Mouse (Mus musculus) CH12.LX (cell line): Measurements from ENCODE around the gene Plcg2. TPM values are rescaled to one million over a fixed set of nuclear protein-coding genes. Genes with fewer than 3 reads are reported as not detected.

Experiments
- DNase-seq: peaks from one replicate; pipeline ENCODE4 v3.0.0-alpha.2; 2013; ENCODE audit errors: extremely low read depth
- H3K27ac ChIP-seq: 2 replicates; pipeline ENCODE4 v1.5.1; 2012; ENCODE audit warnings: low read depth, mild to moderate bottlenecking, control low read depth, moderate library complexity; ENCODE audit not compliant: insufficient read depth
- H3K27me3 ChIP-seq: replicated peaks from 2 replicates; pipeline ENCODE3; 2012; ENCODE audit warnings: inconsistent platforms
- H3K36me3 ChIP-seq, 2 experiments: replicated peaks in 1 of 2; 2 replicates each; pipeline versions ENCODE3 to v1.6.1; 2012; ENCODE audit warnings: inconsistent platforms in 1 of 2, low read length in 1 of 2, mild to moderate bottlenecking in 1 of 2, mixed read lengths in 1 of 2, moderate library complexity in 1 of 2; ENCODE audit not compliant: control insufficient read depth in 1 of 2, insufficient read depth in 1 of 2
- H3K4me1 ChIP-seq, 2 experiments: 2 replicates each; pipeline ENCODE4 v1.6.1; 2012; ENCODE audit warnings: inconsistent platforms in 1 of 2, moderate library complexity in 1 of 2; ENCODE audit not compliant: insufficient read depth in 2 of 2, control insufficient read depth in 1 of 2
- H3K4me2 ChIP-seq: 2 replicates; pipeline ENCODE4 v1.6.1; 2012; ENCODE audit warnings: low read depth, mild to moderate bottlenecking, control low read depth; ENCODE audit not compliant: poor library complexity, insufficient read depth, severe bottlenecking
- H3K4me3 ChIP-seq, 3 experiments: fragments of 150-350 bp in 1 of 3; sonication (generic) in 1 of 3; replicated peaks in 1 of 3; 2 replicates each; pipeline versions ENCODE3 to v1.5.1; 2011 to 2012; ENCODE audit warnings: low read depth in 2 of 3, low read length in 2 of 3, mild to moderate bottlenecking in 2 of 3, moderate library complexity in 2 of 3, control low read depth in 1 of 3, improper control_type of control experiment in 1 of 3, inconsistent platforms in 1 of 3, mixed read lengths in 1 of 3; ENCODE audit not compliant: poor library complexity in 1 of 3
- H3K79me2 ChIP-seq: replicated peaks from 2 replicates; pipeline ENCODE4 v1.6.1; 2012; ENCODE audit warnings: mild to moderate bottlenecking, moderate library complexity; ENCODE audit not compliant: control insufficient read depth, poor library complexity, insufficient read depth, severe bottlenecking; ENCODE audit errors: extremely low read depth
- H3K9ac ChIP-seq: 2 replicates; pipeline ENCODE4 v1.6.1; 2012; ENCODE audit warnings: low read depth, mild to moderate bottlenecking, control low read depth, moderate library complexity; ENCODE audit not compliant: insufficient read depth
- H3K9me3 ChIP-seq: replicated peaks from 2 replicates; pipeline ENCODE3; 2012; ENCODE audit warnings: low read length, inconsistent platforms, mixed read lengths
- BHLHE40 ChIP-seq: IDR thresholded peaks from 2 replicates; pipeline ENCODE4 v1.6.1; 2011; ENCODE audit warnings: mild to moderate bottlenecking, low read depth, low read length, improper control_type of control experiment
- CHD2 ChIP-seq: IDR thresholded peaks from 2 replicates; pipeline ENCODE4 v1.6.1; 2011; ENCODE audit warnings: low read length, improper control_type of control experiment
- E2F4 ChIP-seq: IDR thresholded peaks from 2 replicates; pipeline ENCODE4 v1.6.1; 2011; ENCODE audit warnings: low read depth, low read length, improper control_type of control experiment; ENCODE audit not compliant: insufficient replicate concordance
- ELF1 ChIP-seq: IDR thresholded peaks from 2 replicates; pipeline ENCODE4 v1.6.1; 2014; ENCODE audit warnings: low read depth, mild to moderate bottlenecking, inconsistent platforms, low read length, improper control_type of control experiment
- EP300 ChIP-seq: IDR thresholded peaks from 2 replicates; pipeline ENCODE4 v1.6.1; 2011; ENCODE audit warnings: low read length, improper control_type of control experiment
- ETS1 ChIP-seq: conservative IDR thresholded peaks from 2 replicates; pipeline ENCODE4 v1.6.1; 2012; ENCODE audit warnings: low read depth, mild to moderate bottlenecking, inconsistent platforms, low read length, improper control_type of control experiment, moderate library complexity
- HCFC1 ChIP-seq: IDR thresholded peaks from 2 replicates; pipeline ENCODE4 v1.6.1; 2012; ENCODE audit warnings: low read depth, mild to moderate bottlenecking, inconsistent platforms, low read length, improper control_type of control experiment
- IRF4 ChIP-seq: IDR thresholded peaks from 2 replicates; pipeline ENCODE4 v1.6.1; 2014; ENCODE audit warnings: low read depth, mild to moderate bottlenecking, inconsistent platforms, low read length, improper control_type of control experiment
- JUN ChIP-seq: IDR thresholded peaks from 2 replicates; pipeline ENCODE4 v1.6.1; 2011; ENCODE audit warnings: low read depth, mild to moderate bottlenecking, low read length, improper control_type of control experiment, moderate library complexity; ENCODE audit not compliant: insufficient read depth
- JUND ChIP-seq: conservative IDR thresholded peaks from 2 replicates; pipeline ENCODE4 v1.6.1; 2011; ENCODE audit warnings: low read depth, low read length, improper control_type of control experiment
- KAT2A ChIP-seq: IDR thresholded peaks from 2 replicates; pipeline ENCODE4 v1.6.1; 2012; ENCODE audit warnings: low read length, improper control_type of control experiment, inconsistent platforms; ENCODE audit not compliant: insufficient replicate concordance
- MAFK ChIP-seq: IDR thresholded peaks from 2 replicates; pipeline ENCODE4 v1.6.1; 2011; ENCODE audit warnings: low read length, improper control_type of control experiment; ENCODE audit not compliant: insufficient replicate concordance
- MAX ChIP-seq: IDR thresholded peaks from 2 replicates; pipeline ENCODE4 v1.6.1; 2011; ENCODE audit warnings: low read length, improper control_type of control experiment
- MAZ ChIP-seq: IDR thresholded peaks from 2 replicates; pipeline ENCODE4 v1.6.1; 2012; ENCODE audit warnings: low read depth, mild to moderate bottlenecking, inconsistent platforms, low read length, improper control_type of control experiment, moderate library complexity
- MEF2A ChIP-seq: IDR thresholded peaks from 2 replicates; pipeline ENCODE4 v1.6.1; 2014; ENCODE audit warnings: low read depth, mild to moderate bottlenecking, inconsistent platforms, low read length, improper control_type of control experiment, borderline replicate concordance
- MXI1 ChIP-seq: IDR thresholded peaks from 2 replicates; pipeline ENCODE4 v1.6.1; 2011; ENCODE audit warnings: mild to moderate bottlenecking, low read depth, low read length, improper control_type of control experiment
- NELFE ChIP-seq: IDR thresholded peaks from 2 replicates; pipeline ENCODE4 v1.6.1; 2011; ENCODE audit warnings: low read depth, low read length, improper control_type of control experiment
- PAX5 ChIP-seq: IDR thresholded peaks from 2 replicates; pipeline ENCODE4 v1.6.1; 2012; ENCODE audit warnings: low read length, inconsistent platforms, mixed read lengths
- POLR2A ChIP-seq: IDR thresholded peaks from 2 replicates; pipeline ENCODE4 v1.6.1; 2011; ENCODE audit warnings: low read depth, mild to moderate bottlenecking, improper control_type of control experiment, low read length
- POLR2AphosphoS2 ChIP-seq: IDR thresholded peaks from 2 replicates; pipeline ENCODE4 v1.6.1; 2011; ENCODE audit warnings: low read depth, low read length, improper control_type of control experiment
- RAD21 ChIP-seq: IDR thresholded peaks from 2 replicates; pipeline ENCODE4 v1.6.1; 2011; ENCODE audit warnings: low read depth, mild to moderate bottlenecking, low read length, improper control_type of control experiment, moderate library complexity
- RCOR1 ChIP-seq: conservative IDR thresholded peaks from 2 replicates; pipeline ENCODE4 v1.6.1; 2012; ENCODE audit warnings: low read depth, mild to moderate bottlenecking, inconsistent platforms, low read length, improper control_type of control experiment
- TBP ChIP-seq: conservative IDR thresholded peaks from 2 replicates; pipeline ENCODE4 v1.6.1; 2011; ENCODE audit warnings: low read depth, low read length, improper control_type of control experiment
- TCF12 ChIP-seq: IDR thresholded peaks from 2 replicates; pipeline ENCODE4 v1.6.1; 2014; ENCODE audit warnings: low read depth, mild to moderate bottlenecking, inconsistent platforms, low read length, improper control_type of control experiment
- UBTF ChIP-seq: IDR thresholded peaks from 2 replicates; pipeline ENCODE4 v1.6.1; 2012; ENCODE audit warnings: low read depth, mild to moderate bottlenecking, inconsistent platforms, low read length, improper control_type of control experiment, moderate library complexity
- USF2 ChIP-seq: conservative IDR thresholded peaks from 2 replicates; pipeline ENCODE4 v1.6.1; 2011; ENCODE audit warnings: low read depth, low read length, improper control_type of control experiment
- ZC3H11A ChIP-seq: IDR thresholded peaks from 2 replicates; pipeline ENCODE4 v1.6.1; 2012; ENCODE audit warnings: low read depth, mild to moderate bottlenecking, inconsistent platforms, low read length, improper control_type of control experiment
- ZKSCAN1 ChIP-seq: IDR thresholded peaks from 2 replicates; pipeline ENCODE4 v1.6.1; 2012; ENCODE audit warnings: low read depth, inconsistent platforms, low read length, improper control_type of control experiment, borderline replicate concordance
- ZMIZ1 ChIP-seq: IDR thresholded peaks from 2 replicates; pipeline ENCODE4 v1.6.1; 2012; ENCODE audit warnings: low read depth, mild to moderate bottlenecking, inconsistent platforms, low read length, improper control_type of control experiment
- ZNF384 ChIP-seq: IDR thresholded peaks from 2 replicates; pipeline ENCODE4 v1.6.1; 2012; ENCODE audit warnings: low read depth, low read length, improper control_type of control experiment, inconsistent platforms
- dilution Hi-C: fragments of 300-500 bp; cut with MboI; formaldehyde crosslinking; loops from 2 replicates; pipeline ENCODE4 v1.14.3; 2020; ENCODE audit warnings: low sequenced_read_pairs; ENCODE audit not compliant: extremely low pct_unique_long_range_greater_than_20kb, extremely low pct_ligation_motif_present
- in situ Hi-C: fragments of 300-500 bp; cut with MboI; formaldehyde crosslinking; loops from 3 replicates; pipeline ENCODE4 v1.14.3; 2019; ENCODE audit warnings: low sequenced_read_pairs, low pct_ligation_motif_present, low pct_unique_long_range_greater_than_20kb, mixed read lengths
- polyA plus RNA-seq: library from polyadenylated mRNA; unstranded; fragments of >175 nt; gene quantifications from 2 replicates; pipeline ENCODE4 v1.2.1, GENCODE M21; 2012; ENCODE audit warnings: low read depth; ENCODE audit not compliant: insufficient read length
- total RNA-seq, 2 experiments: library from RNA; depleted of rRNA; stranded (reverse); fragments of 300-350 nt in 1 of 2; fragments of >200 nt in 1 of 2; gene quantifications; 2 replicates each; pipeline ENCODE4 v1.2.3; 2012 to 2014

Plcg2 gene
- total and polyA plus RNA-seq, 3 experiments = 129 to 196 (median 194) TPM

DNA sequence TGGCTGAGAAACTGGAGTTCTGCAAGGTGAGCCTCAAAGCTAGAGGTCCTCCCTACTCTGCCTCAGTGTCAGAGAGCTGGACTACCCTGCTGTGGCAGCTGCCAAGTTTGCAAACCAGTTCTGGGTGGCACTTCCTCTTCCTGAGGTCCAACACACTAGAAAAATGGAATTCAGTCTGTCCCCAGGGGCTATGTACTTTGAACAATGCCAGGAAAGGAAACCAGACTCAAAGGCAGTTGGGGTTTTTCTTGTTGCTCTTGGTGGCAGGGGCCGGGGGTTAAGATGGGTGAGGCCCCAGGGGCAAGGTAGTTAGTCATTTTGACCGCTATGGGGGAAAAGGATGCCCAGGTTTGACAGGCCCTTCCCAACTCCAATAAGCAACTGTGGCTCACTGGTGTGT, 3.2 kb upstream of the Plcg2 start:
- Histone ChIP-seq H3K27ac (peak overlapping the region; percentile 21), H3K36me3 (no peaks in the 10 kb centered on the region), H3K79me2 (peaks cover 6% of the 10 kb centered on the region; the same call in 1 of the 2 replicates), H3K9ac (no peak overlapping the region), H3K4me3 (no peak overlapping the region), H3K9me3 (no peaks in the 10 kb centered on the region), H3K4me1 (peaks cover 21 to 40% of the 10 kb centered on the region in 2 experiments), H3K27me3 (no peaks in the 10 kb centered on the region), H3K4me2 (0 out of 2 replicates have a peak overlapping the region, but pooled peaks have one; percentile 22)
- in situ Hi-C loops = loop anchor here (5.0 kb wide), 1 partner anchor 42 kb away; no protein-coding TSS in a partner anchor
- no peak for DNase-seq
- dilution Hi-C loops = no loop called here
- TF ChIP-seq MEF2A (peak; percentile 54; the same call in 1 of the 2 replicates), UBTF (no peak), MAZ (0 out of 2 replicates have a peak, but pooled peaks have one; percentile 36), ZKSCAN1 (no peak), TCF12 (0 out of 2 replicates have a peak, but pooled peaks have one; percentile 54), HCFC1 (peak; percentile 26; the same call in 1 of the 2 replicates), MAFK (no peak), MAX (no peak), TBP (no peak), ZMIZ1 (no peak), ZNF384 (no peak), USF2 (no peak), MXI1 (no peak), RCOR1 (no peak; the same call in 1 of the 2 replicates), CHD2 (peak; percentile 43), RAD21 (no peak; the same call in 1 of the 2 replicates), POLR2A (no peak), EP300 (peak; percentile 75), BHLHE40 (no peak), KAT2A (0 out of 2 replicates have a peak, but pooled peaks have one; percentile 43), ZC3H11A (no peak), ETS1 (peak; percentile 66; the same call in 1 of the 2 replicates), NELFE (no peak), ELF1 (peak; percentile 47), POLR2AphosphoS2 (no peak), IRF4 (peak; percentile 68), PAX5 (no peak), E2F4 (no peak), JUN (no peak), JUND (no peak)
